Mouse (Mus musculus): ENCODE measurements around the gene Lct.
"Not testable (repeated sequence)": the region's sequence is repeated elsewhere in the genome, so short reads cannot be mapped to it uniquely, and the experiment has no call there.

Lct gene

DNA sequence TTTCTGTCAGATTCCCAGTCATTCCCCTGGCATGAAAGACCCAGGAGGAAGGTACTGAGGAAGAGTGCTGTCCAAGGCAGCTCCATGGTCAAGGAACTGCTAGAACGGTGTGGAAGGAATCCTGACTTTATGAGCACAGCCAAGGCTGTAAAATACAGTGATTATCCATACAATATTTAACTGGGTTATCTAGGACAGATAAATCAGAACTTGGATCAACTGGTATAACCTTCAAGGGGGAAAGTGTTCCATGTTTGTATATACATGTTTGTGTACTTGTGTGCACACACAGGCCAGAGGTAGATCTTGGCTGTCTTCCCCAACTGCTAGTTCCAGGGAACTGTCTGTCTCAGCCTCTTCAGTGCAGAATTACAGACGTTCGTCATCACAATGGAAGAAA, at the start of gene Lct:
Lct (minus strand) TSS at position 101 of the 400 bp plus-strand sequence.
- no peak for DNase-seq (ENCODE audit: low read depth, low spot score)

GRCm38 (mm10) chr1:128376841-128377240, 48.7 kb upstream of the Lct start:
- no peak for DNase-seq (ENCODE audit: low read depth, low spot score)

DNA sequence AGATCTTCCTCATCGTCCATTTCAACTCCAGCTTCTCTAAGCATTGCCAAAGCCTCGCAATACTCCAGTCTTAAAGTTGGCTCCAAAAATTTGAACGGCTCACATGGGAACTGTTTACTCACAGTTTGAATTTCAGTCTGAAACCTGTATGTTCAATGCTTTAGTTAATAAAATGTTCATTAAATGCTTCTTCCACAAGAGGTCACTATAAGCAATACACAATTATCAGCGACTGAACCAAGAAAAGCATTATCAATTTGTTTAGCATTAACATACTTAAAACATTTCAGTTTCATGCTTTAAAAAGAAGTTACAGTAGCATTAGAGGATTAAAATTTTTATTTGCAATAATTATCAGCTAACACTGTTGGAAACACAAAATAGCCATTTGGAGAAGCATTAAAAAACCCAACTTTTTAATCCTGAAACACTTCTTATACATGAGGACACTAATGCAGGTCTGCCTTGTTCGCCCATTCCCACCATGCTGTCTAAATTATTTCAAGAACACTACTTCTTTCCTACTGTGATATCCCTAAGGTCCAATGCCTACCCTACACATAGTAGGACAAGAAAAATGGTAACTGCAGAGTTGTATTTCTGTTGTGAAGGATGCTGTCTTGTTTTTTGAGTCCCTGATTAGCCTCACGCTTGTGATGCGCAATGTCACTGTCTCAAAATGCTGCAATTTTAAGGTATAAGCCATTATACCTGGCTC, 44.2 kb upstream of the Lct start:
- peak; percentile 21 for DNase-seq (ENCODE audit: low read depth, low spot score)

GRCm38 (mm10) chr1:128368732-128369441, 40.8 kb upstream of the Lct start:
- peak; percentile 59 for DNase-seq (ENCODE audit: low read depth, low spot score)

- peak; percentile 92 for DNase-seq (ENCODE audit: low read depth, low spot score)
Measured at GRCm38 (mm10) chr1:128360601-128361000, 32.5 kb upstream of the Lct start.

- DNase-seq (ENCODE audit: low read depth, low spot score): peak; percentile 97
Measured at GRCm38 (mm10) chr1:128359554-128360376, 31.6 kb upstream of the Lct start, which contains the start of gene Mcm6. Gene Mcm6, minus strand, starts transcription at chr1:128359664.

GRCm38 (mm10) chr1:128358916-128359553, 30.9 kb upstream of the Lct start:
- DNase-seq (ENCODE audit: low read depth, low spot score): peak; percentile 36

DNA sequence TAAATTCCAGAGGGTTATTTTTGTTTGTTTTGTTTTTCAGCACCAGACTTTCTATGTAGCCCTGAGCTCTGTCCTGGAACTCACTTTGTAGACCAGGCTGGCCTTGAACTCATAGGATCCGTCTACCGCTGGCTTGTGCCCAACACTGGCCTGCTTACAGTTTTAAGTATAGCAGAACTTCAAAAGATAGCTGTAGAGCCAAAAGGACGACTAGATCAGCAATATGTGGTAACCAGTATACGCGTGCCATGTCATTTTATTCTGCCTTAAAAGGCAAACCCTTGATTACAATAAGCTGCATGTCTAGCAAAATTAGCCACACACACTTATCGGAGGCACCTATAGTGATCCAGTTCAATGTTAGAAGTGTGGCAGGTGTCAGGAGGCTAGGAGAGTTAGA, 30.2 kb upstream of the Lct start:
- DNase-seq (ENCODE audit: low read depth, low spot score): no peak

- peak; percentile 44 for DNase-seq (ENCODE audit: low read depth, low spot score)
Measured at GRCm38 (mm10) chr1:128357452-128357851, 29.3 kb upstream of the Lct start.

- no peak for DNase-seq (ENCODE audit: low read depth, low spot score)
Measured at GRCm38 (mm10) chr1:128353092-128353491, 25.0 kb upstream of the Lct start.

GRCm38 (mm10) chr1:128344232-128344631, 16.1 kb upstream of the Lct start:
- no peak for DNase-seq (ENCODE audit: low read depth, low spot score)

GRCm38 (mm10) chr1:128337708-128338320, 9.7 kb upstream of the Lct start:
- DNase-seq (ENCODE audit: low read depth, low spot score): no peak

DNA sequence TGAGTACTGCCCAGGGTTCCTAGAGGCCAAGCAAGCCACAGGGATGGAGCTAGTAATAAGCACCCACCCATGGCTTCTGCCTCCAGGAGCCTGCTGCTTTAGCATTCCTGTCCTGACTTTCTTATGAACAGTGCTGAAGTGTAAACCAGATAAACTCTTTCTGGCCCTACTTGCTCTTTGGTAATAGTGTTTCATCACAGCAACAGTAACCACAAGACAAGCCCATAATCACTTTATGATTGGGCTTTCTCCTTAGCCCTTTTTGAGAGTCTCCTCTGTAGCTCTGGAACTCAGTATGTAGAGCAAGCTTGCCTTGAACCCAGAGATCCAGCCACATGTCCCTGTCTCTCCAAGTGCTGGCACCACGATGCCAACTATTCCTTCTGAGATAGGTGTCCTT, 2.2 kb upstream of the Lct start:
- no peak for DNase-seq (ENCODE audit: low read depth, low spot score)

- no peak for DNase-seq (ENCODE audit: low read depth, low spot score)
Measured at GRCm38 (mm10) chr1:128327165-128327564, 953 bp downstream of the Lct start.

DNA sequence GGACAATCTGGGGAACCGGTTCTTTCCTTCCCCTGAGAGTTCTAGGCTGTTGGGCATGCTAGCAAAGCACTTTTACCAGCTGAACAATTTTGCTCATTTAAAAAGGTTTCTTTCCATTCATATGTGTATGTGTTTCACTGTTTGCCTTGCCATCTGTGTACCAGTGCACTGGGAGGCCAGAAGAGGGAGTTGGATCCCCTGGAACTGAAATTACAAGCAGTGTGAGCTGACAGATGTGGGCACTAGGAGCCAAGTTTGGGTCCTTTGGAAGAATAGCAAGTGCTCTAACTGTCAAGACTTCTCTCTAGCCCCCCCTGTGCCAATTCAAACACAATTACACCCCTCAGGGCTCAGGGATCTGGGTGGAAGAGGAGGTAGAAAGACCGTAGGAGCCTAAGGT, 3.3 kb downstream of the Lct start:
- DNase-seq (ENCODE audit: low read depth, low spot score): peak; percentile 10

DNA sequence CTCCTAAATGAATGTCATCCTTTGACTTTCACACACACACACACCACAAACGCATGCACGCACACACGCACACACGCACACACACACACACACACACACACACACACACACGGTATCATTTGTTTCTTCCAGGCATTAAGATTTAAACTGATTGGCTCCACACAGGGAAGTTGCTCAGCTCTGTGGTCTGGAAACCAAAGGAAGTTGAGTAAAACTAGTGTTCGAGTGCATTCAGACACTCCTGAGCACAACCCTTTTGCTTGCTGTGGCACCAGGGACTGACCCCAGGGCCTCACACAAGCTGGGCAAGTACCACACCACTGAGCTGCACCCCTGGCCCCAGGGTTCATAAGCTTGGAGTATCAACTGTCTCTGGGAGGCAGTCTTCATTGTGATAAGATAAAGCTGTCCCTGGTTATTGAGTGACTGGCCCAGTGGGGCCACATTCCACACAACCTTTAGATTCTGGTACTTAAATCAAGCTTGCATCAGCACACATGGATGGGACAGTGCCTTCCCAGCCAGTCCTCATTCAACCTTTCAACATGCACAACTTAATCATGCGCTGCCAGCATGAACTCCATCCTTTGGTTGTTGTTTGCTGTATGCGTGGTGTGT, 5.0 kb downstream of the Lct start:
- DNase-seq (ENCODE audit: low read depth, low spot score): no peak

DNA sequence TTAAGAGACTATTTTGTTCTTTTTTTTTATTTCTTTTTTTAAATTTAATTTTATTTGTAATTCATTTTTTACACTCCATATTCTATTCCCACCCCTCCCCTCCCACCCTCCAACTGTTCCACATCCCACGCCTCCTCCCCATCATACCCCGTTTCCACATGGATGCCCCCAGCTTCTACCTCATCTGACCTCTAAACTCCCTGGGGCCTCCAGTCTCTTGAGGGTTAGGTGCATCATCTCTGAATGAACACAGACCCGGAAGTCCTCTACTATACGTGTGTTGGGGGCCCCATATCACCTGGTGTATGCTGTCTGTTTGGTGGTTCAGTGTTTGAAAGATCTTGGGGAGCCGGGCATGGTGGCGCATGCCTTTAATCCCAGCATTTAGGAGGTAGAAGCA, 8.9 kb downstream of the Lct start:
- DNase-seq (ENCODE audit: low read depth, low spot score): not testable (repeated sequence)

DNA sequence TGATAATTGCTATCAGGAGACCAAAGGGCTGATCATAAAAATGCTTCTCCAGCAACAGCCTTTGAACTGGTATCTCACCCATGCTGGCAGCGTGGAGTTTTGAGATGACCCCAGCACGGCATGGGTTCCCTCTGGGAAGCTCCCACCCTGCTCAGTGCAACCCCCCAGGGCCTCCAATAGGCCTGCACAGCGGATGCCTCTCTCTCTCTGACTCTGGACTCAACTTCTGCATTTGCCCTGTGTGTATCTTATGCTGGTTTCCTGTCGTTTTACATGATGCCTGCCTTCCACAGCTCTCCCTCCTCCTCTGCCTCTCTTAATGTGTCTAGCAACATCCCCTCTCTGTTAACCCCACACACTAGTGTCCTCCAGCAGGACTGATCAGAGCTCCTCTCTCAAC, 13.5 kb downstream of the Lct start:
- DNase-seq (ENCODE audit: low read depth, low spot score): no peak

DNA sequence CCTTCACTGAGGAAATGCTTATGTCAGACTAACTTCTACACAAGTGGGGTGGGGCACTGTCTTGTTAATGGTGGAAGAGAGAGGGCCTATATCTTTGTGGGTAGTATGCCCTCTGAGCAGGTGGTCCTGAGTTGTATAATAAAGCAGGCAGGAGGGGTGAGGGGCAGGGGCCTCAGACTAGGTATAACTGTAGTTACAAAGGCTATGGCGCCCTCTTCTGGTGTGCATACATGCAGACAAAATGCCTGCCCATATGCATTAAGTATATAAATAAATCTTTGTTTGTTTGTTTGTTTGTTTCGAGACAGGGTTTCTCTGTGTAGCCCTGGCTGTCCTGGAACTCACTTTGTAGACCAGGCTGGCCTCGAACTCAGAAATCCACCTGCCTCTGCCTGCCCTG, 19.1 kb downstream of the Lct start:
- DNase-seq (ENCODE audit: low read depth, low spot score): no peak

GRCm38 (mm10) chr1:128303900-128304299, 24.2 kb downstream of the Lct start:
- DNase-seq (ENCODE audit: low read depth, low spot score): peak; percentile 93
